Mouse (Mus musculus) MEL (cell line): ENCODE data around the gene Sorbs2.

Experiments used
- CTCF ChIP-seq, 3 experiments: IDR thresholded peaks in 2 of 3; conservative IDR thresholded peaks in 1 of 3; 2 replicates each; pipeline ENCODE4 v1.5.1; 2011 to 2012; ENCODE audit warnings: low read length in 3 of 3, low read depth in 2 of 3, mild to moderate bottlenecking in 2 of 3, improper control_type of control experiment in 1 of 3, inconsistent platforms in 1 of 3, mixed read lengths in 1 of 3, moderate library complexity in 1 of 3; ENCODE audit not compliant: control insufficient read depth in 1 of 3, insufficient read depth in 1 of 3, poor library complexity in 1 of 3, severe bottlenecking in 1 of 3
- E2F4 ChIP-seq: IDR thresholded peaks from 2 replicates; pipeline ENCODE4 v1.6.1; 2011; ENCODE audit warnings: low read depth, low read length, improper control_type of control experiment, borderline replicate concordance
- TBP ChIP-seq: IDR thresholded peaks from 2 replicates; pipeline ENCODE4 v1.8.0; 2011; ENCODE audit warnings: low read depth, low read length, improper control_type of control experiment

- TF ChIP-seq TBP: no peak
- TF ChIP-seq E2F4: no peak
- TF ChIP-seq CTCF (IDR thresholded peaks at IDR 0.05 in 2 of 3, conservative IDR thresholded peaks at IDR 0.05 in 1 of 3; ENCODE audit: control insufficient read depth in 1 of 3, insufficient read depth in 1 of 3, low read depth in 2 of 3, low read length in 3 of 3, poor library complexity in 1 of 3, severe bottlenecking in 1 of 3): no peak
These were observed 150.4 kb downstream of the Sorbs2 start for GRCm38 (mm10) chr8:45658021-45658420.
